Mouse (Mus musculus) bone marrow, adult 2 months (tissue): ENCODE data around the gene Chn2. TPM values are rescaled to one million over a fixed set of nuclear protein-coding genes. Genes with fewer than 3 reads are reported as not detected.
A peak's percentile ranks its signal among the peaks of the same experiment; 100 is the strongest.

Experiments
- H3K27ac ChIP-seq: fragments of 200-500 bp; 2 replicates; pipeline ENCODE4 v1.5.1; 2012; ENCODE audit warnings: low read depth, mild to moderate bottlenecking, control low read depth, inconsistent platforms, low read length; ENCODE audit not compliant: control insufficient read depth, poor library complexity, insufficient read depth
- H3K4me1 ChIP-seq: fragments of 200-500 bp; 2 replicates; pipeline ENCODE4 v1.6.1; 2011; ENCODE audit warnings: low read length; ENCODE audit not compliant: control insufficient read depth, insufficient read depth
- H3K4me3 ChIP-seq: fragments of 200-500 bp; replicated peaks from 2 replicates; pipeline ENCODE3; 2011; ENCODE audit warnings: mild to moderate bottlenecking, low read depth, low read length, control low read depth; ENCODE audit not compliant: control insufficient read depth
- CTCF ChIP-seq: fragments of 200-500 bp; IDR thresholded peaks from 2 replicates; pipeline ENCODE4 v1.5.1; 2011; ENCODE audit warnings: low read length, control low read depth; ENCODE audit not compliant: control insufficient read depth, insufficient read depth
- POLR2A ChIP-seq: fragments of 200-500 bp; IDR thresholded peaks from 2 replicates; pipeline ENCODE4 v1.6.1; 2011; ENCODE audit warnings: low read depth, mild to moderate bottlenecking, control low read depth, low read length, borderline replicate concordance; ENCODE audit not compliant: control insufficient read depth
- WGBS: fragments of 180-500 bp; shearing (Covaris S2); methylation state at CpG from one replicate; pipeline ENCODE4 v1.1.7; 2018; 5-methylcytosine and 5-hydroxymethylcytosine counted together
- polyA plus RNA-seq: library from polyadenylated mRNA; stranded (reverse); fragments of >200 nt; gene quantifications from 2 replicates; pipeline ENCODE4 v1.2.4, GENCODE M21; 2011; ENCODE audit warnings: low replicate concordance; ENCODE audit not compliant: missing spikeins, insufficient read depth, insufficient read length

Gene Chn2
- polyA plus RNA-seq, 1 experiment = 7.3 TPM

GRCm38 (mm10) chr6:54253206-54253605 lies 213.9 kb downstream of the Chn2 start:
- 75% methylated on average over 5 of the region's 5 CpGs for WGBS
- TF ChIP-seq POLR2A = no peak
- TF ChIP-seq CTCF = peak; percentile 52; the same call in 1 of the 2 replicates
- H3K4me1 ChIP-seq = no peaks in the 10 kb centered on the region
- no peak overlapping the region for H3K27ac ChIP-seq
- no peak overlapping the region for H3K4me3 ChIP-seq

GRCm38 (mm10) chr6:54253881-54254280 lies 214.5 kb downstream of the Chn2 start:
- Histone ChIP-seq H3K27ac (no peak overlapping the region), H3K4me1 (no peaks in the 10 kb centered on the region), H3K4me3 (no peak overlapping the region)
- TF ChIP-seq CTCF (no peak), POLR2A (no peak)
- 92% methylated on average over 7 of the region's 7 CpGs for WGBS

GRCm38 (mm10) chr6:54254759-54255158 lies 215.4 kb downstream of the Chn2 start:
- no peaks in the 10 kb centered on the region for H3K4me1 ChIP-seq
- no peak overlapping the region for H3K4me3 ChIP-seq
- H3K27ac ChIP-seq = no peak overlapping the region
- TF ChIP-seq POLR2A (no peak), CTCF (no peak)
- 74% methylated on average over 6 of the region's 6 CpGs for WGBS

- no peak overlapping the region for H3K4me3 ChIP-seq
- TF ChIP-seq POLR2A = no peak
- TF ChIP-seq CTCF = no peak
- WGBS = 88% methylated on average over 11 of the region's 11 CpGs
- H3K4me1 ChIP-seq = no peaks in the 10 kb centered on the region
- no peak overlapping the region for H3K27ac ChIP-seq
Observed at GRCm38 (mm10) chr6:54255321-54255720, 216.0 kb downstream of the Chn2 start.

- Histone ChIP-seq H3K4me1 (no peaks in the 10 kb centered on the region), H3K27ac (no peak overlapping the region), H3K4me3 (no peak overlapping the region)
- 82% methylated on average over 10 of the region's 10 CpGs for WGBS
- TF ChIP-seq CTCF = no peak
- TF ChIP-seq POLR2A = no peak
Observed at GRCm38 (mm10) chr6:54256397-54256796, 217.0 kb downstream of the Chn2 start.

GRCm38 (mm10) chr6:54257552-54257951 lies 218.2 kb downstream of the Chn2 start:
- no peaks in the 10 kb centered on the region for H3K4me1 ChIP-seq
- 66% methylated on average over 3 of the region's 3 CpGs for WGBS
- no peak overlapping the region for H3K4me3 ChIP-seq
- no peak for TF ChIP-seq CTCF
- TF ChIP-seq POLR2A = no peak
- no peak overlapping the region for H3K27ac ChIP-seq

- TF ChIP-seq POLR2A (no peak), CTCF (no peak)
- Histone ChIP-seq H3K4me1 (no peaks in the 10 kb centered on the region), H3K4me3 (no peak overlapping the region), H3K27ac (no peak overlapping the region)
- 82% methylated on average over 5 of the region's 5 CpGs for WGBS
Observed at GRCm38 (mm10) chr6:54258462-54258861, 219.1 kb downstream of the Chn2 start.

- 73% methylated on average over 2 of the region's 2 CpGs for WGBS
- no peak for TF ChIP-seq CTCF
- no peak for TF ChIP-seq POLR2A
- H3K27ac ChIP-seq = no peak overlapping the region
- no peak overlapping the region for H3K4me3 ChIP-seq
- H3K4me1 ChIP-seq = no peaks in the 10 kb centered on the region
Observed at GRCm38 (mm10) chr6:54262732-54263131, 223.4 kb downstream of the Chn2 start.

GRCm38 (mm10) chr6:54263890-54264289 lies 224.5 kb downstream of the Chn2 start:
- no peaks in the 10 kb centered on the region for H3K4me1 ChIP-seq
- TF ChIP-seq POLR2A (no peak), CTCF (no peak)
- H3K4me3 ChIP-seq = no peak overlapping the region
- no peak overlapping the region for H3K27ac ChIP-seq
- WGBS = 99% methylated on average over 2 of the region's 2 CpGs
